Mouse (Mus musculus) kidney, adult 11 months (tissue): ENCODE measurements around the gene Unc5cl.

Source experiments
- DNase-seq: peaks from one replicate; pipeline ENCODE4 v3.0.0; 2022

Unc5cl gene

DNA sequence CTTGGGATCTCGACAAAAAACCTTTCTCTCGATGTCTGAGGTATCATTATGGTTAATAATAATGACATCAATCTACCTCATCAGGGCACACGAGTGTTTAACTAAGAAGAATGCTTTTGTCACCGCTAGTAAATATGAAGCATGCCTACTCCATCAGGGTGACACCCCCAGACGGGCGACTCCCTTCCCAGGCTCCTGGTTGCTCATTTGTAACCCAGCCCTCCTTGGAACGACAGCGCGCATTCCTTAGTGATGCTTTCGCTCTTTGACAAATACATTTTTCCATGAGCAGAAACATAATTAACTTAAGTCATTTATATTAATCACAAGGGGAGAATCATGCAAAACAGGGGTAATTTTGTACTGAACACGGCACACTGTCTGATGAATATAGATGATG is 88.0 kb downstream of the Unc5cl start:
- DNase-seq = no peak

DNA sequence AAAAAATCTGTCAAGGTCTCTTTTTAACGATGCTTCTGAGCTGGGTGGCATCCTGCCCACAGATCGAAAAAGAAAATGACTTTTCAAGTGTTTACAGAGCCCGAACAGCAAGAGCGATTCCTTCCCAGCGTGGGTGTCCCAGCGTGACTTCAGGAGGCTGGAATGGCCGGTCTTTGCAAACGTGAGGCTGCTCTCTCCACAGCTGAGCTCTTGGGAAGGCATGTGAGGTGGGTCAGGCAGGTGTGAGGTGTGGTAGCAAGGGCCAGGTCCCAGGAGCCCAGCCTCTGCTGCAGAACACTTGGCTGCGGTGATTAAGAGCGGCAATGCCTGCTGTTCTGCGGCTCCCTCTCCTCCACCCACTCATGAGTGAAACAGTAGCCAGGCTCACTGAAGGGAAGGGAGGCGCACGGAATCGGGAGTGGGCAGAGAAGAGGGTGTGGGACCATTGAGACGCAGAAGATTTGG is 88.6 kb downstream of the Unc5cl start:
- DNase-seq = no peak

DNA sequence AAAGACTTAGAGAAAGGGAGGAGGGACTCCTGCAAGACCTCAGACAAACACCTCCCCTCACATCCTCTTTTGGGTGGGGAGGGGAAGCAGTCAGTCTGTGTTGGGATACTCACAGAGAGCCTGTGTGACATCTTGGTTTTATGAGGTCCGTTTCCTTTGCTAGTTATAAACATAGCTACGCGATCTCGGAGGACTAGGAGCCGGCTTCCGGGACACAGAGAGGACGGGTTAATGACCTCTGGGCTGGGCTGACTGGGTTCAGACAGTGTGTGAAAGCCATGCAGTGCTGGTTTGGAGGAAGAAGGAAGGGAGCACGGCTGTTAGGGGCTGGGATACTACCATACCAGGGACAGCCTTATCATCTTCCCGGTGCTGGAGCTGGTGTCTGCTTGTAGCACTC is 90.0 kb downstream of the Unc5cl start:
- peak; percentile 63 for DNase-seq

DNA sequence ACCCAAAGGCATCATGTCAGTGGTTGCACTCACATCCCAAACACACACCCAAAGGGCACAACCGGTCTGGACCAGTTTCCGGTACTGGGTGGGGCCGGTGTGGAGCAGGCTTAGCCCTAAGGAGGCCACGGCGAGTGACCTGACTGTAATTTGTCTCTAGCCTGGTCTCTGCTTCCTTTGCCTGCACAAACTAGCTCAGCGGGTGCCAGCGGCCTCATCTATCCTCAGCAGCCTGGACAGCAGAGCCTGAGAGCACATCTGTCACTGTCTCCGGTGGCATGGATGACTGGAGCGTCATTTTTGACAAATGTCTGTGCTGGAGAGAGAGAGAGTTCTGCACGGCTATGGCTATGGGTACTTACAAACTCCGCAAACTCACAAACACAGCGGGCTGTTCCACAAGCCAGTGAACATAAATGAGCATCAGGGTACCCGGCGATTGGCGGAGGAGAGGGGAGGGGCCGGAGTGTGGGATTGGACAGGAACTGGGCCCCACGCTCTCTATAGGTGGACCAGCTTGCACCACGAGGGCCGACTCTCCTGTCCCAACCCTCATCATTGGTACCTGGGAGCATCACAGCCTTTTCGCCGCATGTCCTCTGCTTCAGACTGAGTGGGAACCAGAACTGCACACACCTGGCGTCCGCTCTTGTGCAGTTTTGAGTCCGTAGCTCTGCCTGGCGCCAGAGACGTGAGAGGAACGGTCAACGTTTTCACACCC is 90.7 kb downstream of the Unc5cl start:
- peak; percentile 73 for DNase-seq

DNA sequence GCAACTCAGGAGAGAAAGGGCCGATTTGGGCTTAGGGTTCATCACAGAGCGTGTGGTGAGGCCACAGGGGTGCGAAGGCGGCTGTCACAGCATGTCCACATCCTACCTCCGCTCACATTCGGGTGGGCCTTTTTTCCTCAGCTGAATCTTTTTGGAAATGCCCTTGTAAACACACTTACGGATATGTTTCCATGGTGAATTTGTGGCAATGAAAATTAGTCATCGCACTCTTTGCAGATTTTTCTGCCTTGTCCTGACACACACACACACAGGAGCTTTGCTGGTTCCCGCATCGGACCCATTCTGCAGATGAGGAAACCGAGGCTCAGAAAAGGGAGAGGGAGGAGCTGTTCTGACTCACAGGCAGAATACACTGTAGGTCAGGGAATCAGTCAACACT is 91.3 kb downstream of the Unc5cl start:
- DNase-seq = no peak

DNA sequence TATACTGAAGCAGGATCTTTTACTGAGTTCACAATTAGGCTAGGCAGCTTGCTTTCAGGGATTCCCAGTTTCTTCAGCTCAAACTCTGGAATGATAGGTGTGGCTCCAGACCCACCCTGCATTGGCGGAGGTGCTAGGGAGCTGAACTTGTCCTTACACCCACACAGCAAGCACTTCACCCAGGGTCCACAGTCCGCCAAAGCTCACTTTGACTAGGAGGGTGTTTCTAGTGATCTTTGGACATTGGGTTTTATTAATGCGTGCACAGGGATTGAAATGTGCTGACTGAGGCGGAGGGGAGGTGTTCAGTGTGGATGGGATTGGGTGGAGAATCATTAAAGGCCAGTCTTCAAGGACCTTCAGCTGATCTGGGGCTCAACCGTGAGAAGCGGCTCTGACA is 93.0 kb downstream of the Unc5cl start:
- DNase-seq = peak; percentile 88

DNA sequence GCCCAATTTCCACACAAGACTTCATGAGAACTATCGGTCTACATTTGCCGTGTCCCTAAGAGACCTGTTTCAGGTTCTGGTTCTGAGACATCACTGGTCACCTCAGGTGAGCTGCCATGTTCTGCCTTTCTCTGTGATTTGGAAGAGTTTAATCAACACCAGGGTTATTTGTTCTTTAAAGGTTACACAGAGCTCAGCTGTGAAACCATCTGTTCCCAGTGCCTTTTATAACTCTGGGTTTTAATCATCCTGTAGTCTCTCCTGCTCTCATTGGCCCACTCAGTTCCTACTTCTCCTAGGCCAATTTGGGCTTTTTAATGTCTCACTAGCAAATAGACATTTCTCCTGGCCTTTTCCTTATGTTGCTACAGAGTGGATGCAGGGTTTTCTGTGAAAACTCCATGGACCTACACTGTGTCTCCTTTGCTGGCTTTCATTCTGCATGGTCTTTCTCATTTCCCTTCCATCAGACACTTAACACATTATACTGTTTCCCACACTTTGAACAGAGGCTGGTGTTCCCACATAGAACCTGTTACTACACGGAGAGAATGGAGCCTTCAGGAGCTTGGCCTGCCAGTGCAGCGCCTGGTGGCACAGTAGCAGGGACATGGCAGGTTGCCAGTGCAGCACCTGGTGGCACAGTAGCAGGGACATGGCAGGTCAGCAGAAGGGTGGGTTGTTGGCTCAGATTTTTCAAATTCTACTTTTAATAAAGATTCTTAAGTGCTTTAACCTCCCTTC is 97.3 kb downstream of the Unc5cl start:
- DNase-seq = no peak

DNA sequence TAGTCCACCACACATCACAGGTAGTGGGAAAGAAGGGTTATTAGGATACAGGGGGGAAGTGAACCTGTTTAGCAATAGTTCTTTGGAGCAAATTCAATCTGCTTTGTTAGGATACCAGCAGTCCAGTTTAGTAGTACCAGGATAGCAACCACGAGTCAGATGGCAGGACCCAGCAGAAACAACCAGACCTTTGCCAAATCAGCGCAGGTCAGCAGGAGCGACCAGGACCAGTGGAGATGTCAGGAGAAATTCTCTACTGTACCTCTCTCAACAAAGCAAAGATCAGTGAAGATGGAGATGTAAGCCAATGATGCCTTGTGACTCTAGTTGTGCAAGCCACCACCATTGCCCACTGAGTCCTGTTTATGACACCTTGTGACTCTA is 97.8 kb downstream of the Unc5cl start:
- no peak for DNase-seq

DNA sequence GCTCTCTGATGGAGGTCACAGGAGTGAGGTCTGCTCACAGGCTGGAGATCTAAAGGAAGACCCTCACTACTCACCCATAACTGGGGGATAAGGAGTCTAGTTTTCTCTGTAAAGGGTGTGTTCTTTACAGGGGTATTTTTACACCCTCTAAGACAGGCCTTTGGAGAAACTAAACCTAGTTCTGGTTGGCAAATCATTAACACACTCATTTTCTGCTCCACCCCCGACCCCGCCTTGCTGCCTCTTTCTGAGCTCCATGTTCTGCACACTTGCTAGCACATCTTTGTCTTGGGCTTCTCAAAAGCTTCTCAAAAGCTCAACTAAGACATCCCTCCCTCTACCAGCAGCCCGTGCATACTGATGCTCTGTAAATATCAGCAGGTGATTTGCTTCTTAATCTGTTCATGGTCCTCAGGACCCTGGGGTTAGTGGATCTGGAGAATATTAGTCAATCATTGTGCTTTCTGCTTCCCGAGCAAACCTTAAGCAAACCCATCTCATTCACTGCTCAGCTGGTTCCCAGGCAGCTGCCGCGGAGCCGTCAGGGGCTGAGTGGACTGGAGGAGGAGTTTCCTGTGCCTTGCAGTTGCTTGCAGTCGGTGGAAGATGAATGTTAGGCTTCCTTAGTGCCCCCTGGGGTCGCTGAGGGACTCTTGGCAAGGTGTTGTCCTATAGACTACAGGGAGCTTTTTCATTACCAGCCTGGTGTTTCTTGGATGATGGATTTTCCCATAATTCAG is 101.7 kb downstream of the Unc5cl start:
- no peak for DNase-seq

DNA sequence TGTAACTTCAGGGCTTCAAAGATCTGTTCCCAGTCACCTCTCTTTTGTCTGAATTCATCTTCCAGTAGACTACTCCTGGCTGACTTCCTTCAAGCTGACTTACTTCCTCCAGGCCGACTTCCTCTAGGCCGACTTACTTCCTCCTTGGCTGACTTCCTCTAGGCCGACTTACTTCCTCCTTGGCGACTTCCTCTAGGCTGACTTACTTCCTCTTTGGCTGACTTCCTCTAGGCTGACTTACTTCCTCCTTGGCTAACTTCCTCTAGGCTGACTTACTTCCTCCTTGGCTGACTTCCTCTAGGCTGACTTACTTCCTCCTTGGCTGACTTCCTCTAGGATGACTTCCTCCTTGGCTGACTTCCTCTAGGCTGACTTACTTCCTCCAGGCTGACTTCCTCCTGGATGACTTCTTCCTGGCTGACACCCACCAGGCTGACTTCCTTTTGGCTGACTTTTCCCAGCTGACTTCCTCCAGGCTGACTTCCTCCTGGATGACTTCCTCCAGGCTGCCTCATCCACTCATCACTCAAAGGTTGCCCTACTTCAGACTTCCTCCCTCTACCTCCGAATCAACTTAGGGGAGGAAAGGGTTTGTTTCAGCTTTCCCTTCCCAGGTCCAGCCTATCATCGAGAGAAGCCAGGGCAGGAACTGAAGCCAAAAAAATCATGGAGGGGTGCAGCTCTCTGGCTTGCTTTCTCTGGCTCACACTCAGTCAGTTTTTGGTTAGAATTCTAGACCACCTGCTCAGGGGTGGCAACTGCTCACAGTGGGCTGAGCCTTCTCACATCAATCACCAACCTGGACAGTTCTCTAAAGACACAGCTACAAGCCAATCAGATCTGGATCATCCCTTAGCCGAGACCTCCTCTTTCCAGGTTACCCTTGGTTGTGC is 103.4 kb downstream of the Unc5cl start:
- no peak for DNase-seq

DNA sequence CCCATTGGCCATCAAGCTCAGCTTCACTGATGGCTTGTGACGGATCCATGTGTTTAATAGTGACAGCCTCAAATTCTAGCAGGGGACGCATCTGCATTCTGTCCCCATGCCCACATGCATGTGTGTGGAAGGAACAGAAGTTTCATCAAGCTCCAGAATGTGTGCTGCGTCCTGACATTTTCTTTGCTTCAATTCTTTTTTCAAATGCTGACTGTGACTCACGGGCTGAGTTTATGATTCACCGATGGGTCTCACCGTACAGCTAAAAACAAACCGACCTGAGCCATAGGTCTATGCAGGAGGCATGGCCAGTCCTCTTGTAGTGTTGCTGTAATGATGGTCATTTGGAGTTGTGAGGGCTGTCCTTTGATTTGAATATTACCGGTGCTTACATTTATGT is 110.2 kb downstream of the Unc5cl start:
- no peak for DNase-seq

DNA sequence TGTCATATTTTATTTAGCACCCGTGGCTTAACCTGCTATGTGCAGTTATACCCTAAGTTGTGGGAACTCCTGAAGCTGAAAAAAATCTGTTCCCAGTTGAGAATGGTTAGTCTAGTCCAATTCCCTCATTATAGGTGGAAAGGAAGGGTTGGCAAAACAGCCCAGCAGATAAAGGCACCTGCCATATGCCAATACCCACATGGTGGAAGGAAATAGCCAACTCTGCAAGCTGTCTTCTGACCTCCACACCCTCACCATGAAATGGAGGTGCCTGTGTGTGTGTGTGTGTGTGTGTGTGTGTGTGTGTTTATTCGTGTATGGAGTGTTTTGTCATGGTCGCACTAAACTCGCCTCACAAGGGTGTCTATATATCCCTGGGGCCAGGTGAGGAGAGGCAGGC is 115.0 kb downstream of the Unc5cl start:
- DNase-seq = no peak

DNA sequence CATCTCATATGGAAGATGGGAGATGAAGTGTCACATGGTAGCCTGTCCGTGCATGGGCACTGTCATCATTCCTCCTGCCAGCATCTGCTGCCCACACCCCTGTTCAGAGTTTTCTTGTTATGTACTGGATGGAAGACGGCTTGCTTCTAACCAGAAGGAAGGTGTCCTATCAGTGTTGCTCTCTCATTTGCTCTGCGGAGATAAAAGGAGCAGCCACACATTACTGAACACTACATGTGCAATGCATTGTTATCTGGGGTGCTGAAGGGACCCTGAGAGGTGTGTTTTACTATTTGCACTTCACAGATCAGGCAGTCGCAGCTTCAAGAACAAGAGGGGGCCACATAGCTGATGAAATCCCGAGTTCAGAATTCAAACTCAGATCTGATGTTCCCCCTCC is 126.5 kb downstream of the Unc5cl start:
- DNase-seq = no peak

DNA sequence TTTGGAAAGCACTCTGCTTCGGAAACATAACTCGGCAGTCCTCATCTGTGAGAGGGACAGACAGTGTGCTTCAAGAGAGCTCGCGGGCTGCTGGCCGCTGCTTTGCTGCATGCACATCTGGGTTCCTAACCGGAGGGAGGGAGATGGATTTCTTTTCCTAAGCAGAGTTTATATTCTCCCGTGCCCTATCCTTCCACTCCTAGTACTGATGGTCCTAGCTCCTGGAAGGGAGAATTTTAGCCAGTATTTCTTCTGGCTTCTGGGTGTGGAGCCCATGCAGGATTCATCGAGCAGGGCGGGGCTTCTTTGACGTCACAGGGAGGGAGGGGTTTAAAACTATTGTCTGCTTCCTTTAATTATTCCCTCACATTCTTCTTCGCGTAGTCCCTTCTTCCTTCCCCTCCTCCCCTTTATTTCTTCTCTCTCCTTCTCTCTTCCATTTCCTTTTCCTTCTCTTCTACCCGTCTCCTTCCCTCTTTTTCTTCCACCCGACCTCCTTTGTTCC is 127.8 kb downstream of the Unc5cl start:
- no peak for DNase-seq

DNA sequence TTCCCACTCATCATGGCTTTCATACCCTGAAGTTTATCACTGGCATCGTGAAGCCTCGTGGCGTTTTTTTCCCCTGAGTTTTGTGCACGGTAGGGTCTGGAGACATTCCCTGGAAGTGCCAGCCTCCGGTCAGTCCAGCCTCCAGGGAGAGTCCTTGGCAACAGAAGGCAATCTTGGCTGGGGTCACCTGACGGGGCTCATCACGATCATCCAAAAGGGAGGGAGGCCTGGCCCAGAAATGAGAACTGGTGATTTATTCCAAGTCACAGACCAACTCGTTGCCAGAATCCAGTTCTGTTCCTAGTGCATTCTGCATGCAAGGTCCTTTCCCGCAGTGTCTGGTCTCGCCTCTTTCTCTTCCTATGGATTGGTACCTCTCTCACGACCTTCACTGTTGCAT is 128.7 kb downstream of the Unc5cl start:
- no peak for DNase-seq

DNA sequence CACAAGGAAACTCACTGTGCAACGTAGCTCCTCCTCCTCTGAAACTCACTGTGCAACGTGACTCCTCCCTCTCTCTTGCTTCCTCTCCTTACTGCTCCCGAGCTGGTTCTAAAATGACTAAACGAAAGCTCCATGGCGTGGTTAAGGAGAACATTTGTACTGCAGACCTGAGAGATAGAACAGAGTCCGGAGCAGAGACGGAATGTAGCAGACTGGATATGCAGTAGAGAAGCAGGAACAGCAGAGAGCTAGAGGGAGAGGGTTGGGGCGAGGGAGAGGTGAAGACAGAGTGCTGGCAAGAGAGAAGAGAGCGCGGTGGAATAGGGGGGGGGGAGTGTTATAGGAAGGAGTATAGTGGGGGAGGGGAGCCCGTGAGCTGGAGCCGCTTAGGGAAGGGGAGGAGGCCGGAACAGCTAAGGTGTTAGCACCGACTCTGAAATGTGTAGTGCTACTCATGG is 131.2 kb downstream of the Unc5cl start:
- no peak for DNase-seq

DNA sequence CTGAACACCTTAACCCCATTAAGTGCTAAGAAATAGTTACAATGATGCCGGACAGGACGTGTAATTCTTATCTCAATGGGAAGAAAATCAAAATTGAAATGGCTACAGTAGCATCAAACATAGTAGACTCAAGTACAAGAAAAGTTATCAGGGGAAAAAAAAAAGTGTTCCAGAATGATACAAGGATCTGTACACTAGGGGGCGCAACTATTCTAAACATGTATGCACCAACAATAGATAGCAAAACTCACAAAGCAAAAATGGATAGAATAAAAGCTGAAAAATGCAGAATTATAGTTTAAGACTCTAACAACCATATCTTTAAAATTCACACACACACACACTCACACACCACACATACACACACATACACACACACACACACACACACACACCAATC is 134.0 kb downstream of the Unc5cl start:
- no peak for DNase-seq
